Mouse (Mus musculus) bone marrow, adult 2 months (tissue): ENCODE measurements around the gene Ctsd.

Experiments
- CTCF ChIP-seq: fragments of 200-500 bp; IDR thresholded peaks from 2 replicates; pipeline ENCODE4 v1.5.1; 2011; ENCODE audit warnings: low read length, control low read depth; ENCODE audit not compliant: control insufficient read depth, insufficient read depth
- POLR2A ChIP-seq: fragments of 200-500 bp; IDR thresholded peaks from 2 replicates; pipeline ENCODE4 v1.6.1; 2011; ENCODE audit warnings: low read depth, mild to moderate bottlenecking, control low read depth, low read length, borderline replicate concordance; ENCODE audit not compliant: control insufficient read depth

DNA sequence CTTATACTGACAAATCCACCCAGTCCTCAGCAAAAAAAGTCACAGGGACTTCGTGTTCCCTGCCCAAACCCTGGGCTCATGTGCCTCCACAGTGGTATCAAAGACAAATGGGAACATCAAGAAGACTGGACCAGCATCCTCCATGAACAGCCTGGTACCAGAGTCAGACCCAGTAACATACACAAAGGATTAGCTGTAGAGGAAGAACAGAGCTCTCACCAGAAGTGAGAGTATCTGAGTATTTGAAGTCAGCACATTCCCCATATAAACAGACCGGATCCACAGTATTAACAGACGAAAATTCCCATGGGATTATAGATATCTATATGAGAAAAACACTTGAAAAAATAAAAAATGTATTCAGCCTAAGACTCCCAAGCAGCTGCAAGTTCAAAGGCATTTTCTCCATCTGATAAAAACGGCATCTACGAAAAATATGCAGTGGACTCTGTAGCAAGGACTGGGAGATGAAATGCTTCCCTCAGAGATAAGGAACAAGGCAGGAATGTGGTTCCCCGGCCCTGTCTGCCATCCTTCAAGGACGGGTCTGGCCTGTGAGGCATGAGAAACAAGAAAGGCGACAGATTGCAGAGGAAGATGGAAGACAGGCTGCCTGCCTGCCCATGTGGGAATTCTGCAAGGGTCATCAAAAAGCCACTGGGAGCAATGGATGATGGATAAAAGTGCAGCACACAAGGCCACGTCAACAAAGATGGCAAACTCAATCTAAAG, 61.0 kb downstream of the Ctsd start:
- TF ChIP-seq POLR2A = no peak
- TF ChIP-seq CTCF = no peak
